Mouse (Mus musculus): ENCODE data around the gene Atoh7.
A peak's percentile ranks its signal among the peaks of the same experiment; 100 is the strongest.
"Not testable (repeated sequence)": the region's sequence is repeated elsewhere in the genome, so short reads cannot be mapped to it uniquely, and the experiment has no call there.

The Atoh7 gene

DNA sequence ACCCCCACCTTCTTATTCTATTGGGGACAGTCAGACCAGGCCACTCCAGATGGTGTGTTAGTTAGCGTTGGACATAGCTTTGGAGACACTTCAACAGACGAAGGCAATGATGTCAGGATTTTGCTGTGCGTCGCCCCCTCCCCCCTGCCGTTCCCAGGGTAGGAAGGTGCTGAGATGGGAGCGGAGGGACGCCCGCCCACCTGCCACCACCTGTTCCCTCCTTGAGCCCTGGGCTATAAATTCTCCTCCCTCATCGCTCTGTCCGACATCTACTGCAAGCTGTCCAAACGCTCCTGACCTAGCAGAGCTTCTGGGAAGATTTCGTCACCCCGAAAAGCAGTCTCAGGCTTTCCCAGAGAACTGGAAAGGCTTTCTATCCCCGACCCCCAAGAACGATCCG, at the start of gene Atoh7:
TSS of gene Atoh7 (plus strand) at position 131 of the 400 bp plus-strand sequence.
- no peak for DNase-seq (ENCODE audit: low spot score)

- DNase-seq (ENCODE audit: low spot score), result no peak
Observed at GRCm38 (mm10) chr10:63051267-63051666, 48.2 kb upstream of the Atoh7 start.

DNA sequence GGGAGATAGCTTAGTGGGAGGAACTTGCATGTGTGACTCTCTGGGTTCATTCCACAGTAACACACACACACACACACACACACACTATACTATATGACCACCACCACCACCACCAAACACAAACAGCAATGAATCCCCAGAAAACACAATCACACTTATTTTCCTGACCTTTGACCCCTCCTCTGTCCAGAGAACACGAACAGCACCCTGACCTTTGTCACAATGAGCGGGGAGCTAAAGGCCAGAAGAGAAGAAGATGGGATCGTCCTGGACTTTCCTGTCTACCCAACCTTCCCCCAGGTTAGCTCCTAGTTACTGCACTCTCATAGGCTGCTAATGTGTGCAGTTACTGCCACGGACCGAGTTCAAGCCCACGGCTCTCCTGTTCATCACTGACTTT, 47.4 kb upstream of the Atoh7 start:
- no peak for DNase-seq (ENCODE audit: low spot score)

DNA sequence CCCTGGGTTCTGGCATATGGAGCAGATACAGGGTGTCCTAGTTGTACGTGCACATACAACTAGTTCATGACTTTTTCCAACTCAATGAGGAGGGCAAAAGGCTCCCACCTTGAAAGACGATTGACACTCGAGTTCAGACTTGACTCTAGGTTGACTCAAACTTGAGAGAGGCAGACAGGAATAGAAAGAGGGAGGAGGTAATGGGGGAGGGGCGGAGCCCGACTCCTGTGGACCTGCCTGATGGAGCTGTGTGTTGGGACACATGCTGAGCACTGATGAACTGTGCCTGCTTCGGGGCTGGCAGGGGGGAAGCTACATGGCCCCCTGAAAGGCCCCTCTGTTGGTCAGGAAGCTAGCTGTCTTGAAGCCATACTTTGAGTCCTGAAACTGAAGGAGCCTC, 46.4 kb upstream of the Atoh7 start:
- no peak for DNase-seq (ENCODE audit: low spot score)

GRCm38 (mm10) chr10:63054071-63054470, 45.4 kb upstream of the Atoh7 start:
- not testable (repeated sequence) for DNase-seq (ENCODE audit: low spot score)

GRCm38 (mm10) chr10:63054586-63054985, 44.9 kb upstream of the Atoh7 start:
- DNase-seq (ENCODE audit: low spot score), result peak; percentile 22

- DNase-seq (ENCODE audit: low spot score), result peak; percentile 30
Observed at GRCm38 (mm10) chr10:63056966-63057750, 42.3 kb upstream of the Atoh7 start.

DNA sequence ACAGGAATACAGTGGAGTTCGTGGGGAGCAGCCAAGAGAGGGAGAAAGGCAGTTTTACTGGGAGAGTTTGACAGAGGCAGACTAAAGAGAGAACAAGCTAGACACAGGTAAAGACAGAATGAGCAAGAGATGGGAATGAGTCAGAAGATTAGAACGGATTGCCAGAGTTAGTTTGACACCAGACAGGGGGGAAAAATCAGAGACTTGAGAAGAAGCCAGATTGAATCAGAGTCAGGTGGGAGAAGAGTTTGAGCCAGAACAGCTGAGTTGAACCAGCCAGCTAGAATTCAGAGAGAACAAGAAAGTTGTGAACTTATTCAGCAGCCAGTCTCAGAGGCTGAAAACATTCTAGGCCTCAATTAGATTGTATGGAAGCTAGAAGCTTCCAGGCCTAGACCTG, 39.6 kb upstream of the Atoh7 start, which contains the start of gene Pbld1:
TSS of gene Pbld1 (plus strand) at position 301 of the 400 bp plus-strand sequence.
- DNase-seq (ENCODE audit: low spot score), result no peak

DNA sequence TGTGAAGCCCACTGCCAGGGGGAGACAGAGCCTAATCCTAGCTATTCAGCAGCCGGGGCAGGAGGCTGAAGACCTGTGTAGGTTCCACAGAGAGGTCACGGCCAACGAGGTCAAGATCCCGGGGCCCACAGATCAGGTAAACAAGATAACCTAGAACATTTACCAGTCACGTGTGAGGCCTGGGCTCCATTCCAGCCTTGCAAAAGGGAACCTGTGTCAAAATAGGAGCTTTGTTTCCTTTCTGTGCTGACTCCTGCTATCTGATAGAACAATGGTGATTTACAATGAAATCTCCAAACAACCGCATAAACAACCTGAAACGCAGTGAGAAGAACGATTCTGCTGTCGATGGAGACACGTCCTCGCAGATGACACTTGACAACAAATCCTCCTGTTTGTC, 39.0 kb upstream of the Atoh7 start:
- peak; percentile 33 for DNase-seq (ENCODE audit: low spot score)

DNA sequence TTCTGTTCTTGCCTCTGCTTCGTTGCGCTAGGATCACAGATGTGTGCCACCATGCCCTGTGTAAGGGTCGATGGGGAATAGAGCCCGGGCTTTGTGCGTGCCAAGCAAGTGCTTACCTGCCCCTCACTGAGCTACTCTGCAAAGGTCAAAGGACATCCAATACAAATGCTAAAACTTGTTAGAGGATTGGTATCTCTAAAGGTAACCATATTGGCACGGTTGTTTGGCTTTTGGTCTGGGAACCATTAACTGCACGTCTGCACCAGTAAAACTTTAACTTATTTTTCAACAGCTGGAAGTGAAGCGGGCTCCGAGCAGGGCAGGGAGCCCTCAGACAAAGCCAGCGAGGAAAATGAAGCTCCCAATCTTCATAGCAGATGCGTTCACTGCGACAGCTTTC, 38.2 kb upstream of the Atoh7 start:
- no peak for DNase-seq (ENCODE audit: low spot score)

DNA sequence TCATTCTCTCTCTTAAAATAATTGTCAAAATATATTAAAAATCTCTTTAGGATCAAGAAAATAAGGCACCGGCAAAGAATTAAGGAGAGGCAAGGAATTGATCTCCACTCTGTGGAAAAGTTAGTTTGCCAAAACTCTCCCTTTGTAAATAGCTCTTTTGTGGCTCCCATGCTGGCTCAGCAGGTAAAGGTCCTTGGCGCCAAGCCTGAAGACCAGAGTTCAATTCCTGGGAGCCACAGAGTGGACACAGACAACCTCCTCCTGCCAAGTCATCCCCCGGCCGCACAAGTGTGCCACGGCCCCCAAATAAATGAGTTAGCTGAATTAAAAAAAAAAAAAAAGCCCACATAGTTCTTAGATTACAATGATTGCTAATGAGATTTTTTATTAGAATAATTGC, 36.8 kb upstream of the Atoh7 start:
- no peak for DNase-seq (ENCODE audit: low spot score)

GRCm38 (mm10) chr10:63063365-63063764, 36.1 kb upstream of the Atoh7 start:
- no peak for DNase-seq (ENCODE audit: low spot score)

DNA sequence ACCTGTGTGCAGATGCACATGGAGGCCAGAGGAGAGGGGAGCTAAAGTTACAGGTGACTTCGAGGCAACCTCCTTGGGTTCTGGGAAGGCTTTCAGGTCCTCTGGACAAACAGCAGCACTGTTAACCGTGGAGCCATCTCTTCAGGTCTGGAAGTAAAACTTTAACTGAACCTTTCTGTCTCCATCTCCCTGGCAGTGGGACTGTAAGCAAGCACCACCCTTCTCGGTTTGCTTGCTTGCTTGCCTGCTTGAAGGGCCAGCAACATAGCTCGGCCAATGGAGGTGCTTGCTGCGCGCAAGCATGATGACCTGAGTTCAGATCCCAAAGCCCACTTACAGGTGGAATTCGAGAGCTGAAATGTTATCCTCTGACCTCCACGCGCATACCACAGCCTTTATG, 34.9 kb upstream of the Atoh7 start:
- no peak for DNase-seq (ENCODE audit: low spot score)

- DNase-seq (ENCODE audit: low spot score), result no peak
Observed at GRCm38 (mm10) chr10:63065561-63065960, 33.9 kb upstream of the Atoh7 start.

DNA sequence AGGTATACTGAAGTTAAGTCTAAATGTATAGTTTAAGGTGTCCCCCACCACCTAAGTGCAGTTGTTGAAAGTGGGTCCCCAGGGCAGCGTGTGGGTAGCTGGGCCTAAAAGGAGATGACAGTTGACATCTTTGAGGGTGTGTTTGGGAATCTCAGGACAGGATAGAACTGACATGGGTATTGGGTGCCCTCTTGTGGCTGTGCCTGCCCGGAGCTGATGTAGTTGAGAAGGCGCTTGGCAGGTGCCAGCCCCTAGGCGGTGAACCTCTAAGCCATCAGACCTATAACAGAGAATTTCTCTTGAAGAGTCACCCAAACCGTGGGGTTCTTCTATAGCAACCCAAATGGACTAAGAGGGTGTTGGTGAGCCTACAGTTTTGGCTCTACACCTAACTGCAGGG, 33.5 kb upstream of the Atoh7 start:
- peak; percentile 39 for DNase-seq (ENCODE audit: low spot score)

DNA sequence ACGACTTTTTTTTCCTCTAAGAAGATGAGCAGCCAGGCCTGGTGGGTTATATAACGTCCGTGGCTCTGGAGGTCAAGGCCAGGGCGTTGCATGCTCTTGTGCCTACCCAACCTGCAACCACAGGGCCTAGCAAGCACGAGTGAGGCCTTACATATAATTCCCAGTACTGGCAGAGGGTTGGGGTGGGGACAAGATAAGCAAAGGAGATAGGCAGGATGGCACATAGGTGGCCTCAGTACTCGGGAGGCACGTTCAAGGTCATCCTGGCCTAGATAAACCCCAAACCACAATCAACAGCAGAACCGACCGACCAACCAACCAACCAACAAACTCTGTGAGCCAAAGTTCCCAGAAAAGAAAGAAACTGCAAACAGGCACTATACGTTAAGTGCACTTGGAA, 13.1 kb upstream of the Atoh7 start:
- no peak for DNase-seq (ENCODE audit: low spot score)

DNA sequence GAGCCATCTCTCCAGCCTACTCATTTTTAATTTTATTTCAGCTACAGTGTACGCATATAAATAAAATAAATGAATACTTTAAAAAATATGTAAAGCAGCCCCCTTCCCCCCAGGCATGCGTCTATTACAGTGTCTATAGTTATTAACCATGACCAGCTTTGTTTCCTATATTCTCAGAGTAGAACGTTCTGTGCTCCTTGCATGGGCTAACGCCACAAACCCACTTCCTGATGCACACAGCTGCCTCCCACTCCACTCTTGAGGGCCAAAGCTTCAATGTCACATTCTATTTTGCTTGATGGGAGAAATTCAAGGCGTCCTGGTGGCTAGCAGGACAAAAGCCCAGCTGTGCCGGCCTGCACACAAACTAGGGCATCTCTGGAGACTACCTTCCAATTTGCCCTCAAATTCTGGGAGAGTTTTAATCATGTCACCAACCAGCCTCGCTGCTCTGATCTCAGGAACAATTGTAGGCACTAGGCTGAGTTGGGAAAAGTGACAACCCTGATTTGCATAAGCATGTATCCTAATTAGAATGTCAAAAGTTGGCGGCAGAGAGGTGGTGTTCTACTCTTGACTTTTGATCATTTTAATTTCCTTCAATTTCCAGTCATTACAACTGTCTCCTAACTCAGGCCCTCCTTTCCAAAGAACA, 10.2 kb upstream of the Atoh7 start:
- no peak for DNase-seq (ENCODE audit: low spot score)

GRCm38 (mm10) chr10:63089758-63090571, 9.5 kb upstream of the Atoh7 start:
- DNase-seq (ENCODE audit: low spot score), result no peak

GRCm38 (mm10) chr10:63091915-63092314, 7.5 kb upstream of the Atoh7 start:
- no peak for DNase-seq (ENCODE audit: low spot score)

DNA sequence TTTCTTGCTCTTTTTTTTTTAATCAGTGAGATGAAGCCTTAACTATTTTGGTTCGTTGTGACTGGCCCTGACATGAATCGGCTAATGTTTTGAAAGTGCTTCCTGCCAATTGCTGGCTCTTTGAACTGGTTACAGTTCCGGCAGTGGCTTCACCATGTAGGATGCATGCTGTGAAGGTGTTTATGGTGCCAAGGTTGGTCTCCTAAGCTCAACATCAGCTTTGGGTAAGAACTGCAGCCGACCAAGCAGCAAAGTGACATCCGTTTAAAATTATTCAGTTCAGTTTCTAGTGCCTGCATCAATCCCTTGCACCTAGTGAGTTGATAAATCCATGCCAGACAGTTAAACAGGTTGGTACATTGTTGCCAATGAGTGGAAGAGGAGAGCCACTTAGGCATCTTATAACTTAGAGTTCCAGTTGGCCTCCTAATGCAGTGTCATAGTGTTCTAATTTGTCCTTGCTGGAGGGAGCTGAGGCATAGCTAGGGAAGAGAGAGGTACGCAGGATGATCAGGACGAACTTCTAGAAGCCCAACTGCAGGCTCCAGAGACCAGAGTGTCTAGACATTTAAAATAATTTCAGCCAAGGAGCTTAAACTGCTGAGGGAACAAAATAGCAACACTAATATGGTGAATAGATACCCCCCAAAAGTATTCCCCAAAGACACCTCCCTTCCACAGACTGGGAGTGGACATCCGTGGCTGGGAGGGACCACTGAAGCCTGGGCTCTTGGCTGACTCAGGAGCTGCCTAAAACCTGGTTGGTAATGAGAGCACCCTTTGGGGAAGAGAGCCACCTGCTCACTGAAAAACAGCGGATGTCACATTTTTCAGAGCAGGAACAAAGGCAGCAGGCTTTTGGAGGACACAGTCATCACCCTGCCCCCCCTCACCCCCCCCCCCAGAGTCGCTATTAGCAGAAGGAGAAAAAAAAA, 6.6 kb upstream of the Atoh7 start:
- no peak for DNase-seq (ENCODE audit: low spot score)

DNA sequence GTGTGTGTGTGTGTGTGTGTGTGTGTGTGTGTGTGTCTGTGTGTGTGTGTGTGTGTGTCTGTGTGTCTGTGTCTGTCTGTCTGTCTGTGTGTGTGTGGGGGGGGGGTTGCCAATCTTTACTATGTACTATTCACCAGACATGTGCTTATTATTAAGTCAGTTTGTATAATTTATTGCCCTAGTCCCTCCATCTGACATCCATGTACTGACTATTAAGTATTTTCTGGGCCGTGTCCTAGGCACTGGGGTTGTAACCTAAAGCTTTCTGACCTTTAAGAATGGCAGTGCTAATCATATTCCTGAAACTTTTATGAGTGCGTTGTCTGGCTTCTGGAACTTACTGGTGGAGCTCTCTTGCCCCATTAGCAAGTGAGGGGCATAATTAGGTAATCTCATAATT, 2.7 kb upstream of the Atoh7 start:
- DNase-seq (ENCODE audit: low spot score), result no peak

DNA sequence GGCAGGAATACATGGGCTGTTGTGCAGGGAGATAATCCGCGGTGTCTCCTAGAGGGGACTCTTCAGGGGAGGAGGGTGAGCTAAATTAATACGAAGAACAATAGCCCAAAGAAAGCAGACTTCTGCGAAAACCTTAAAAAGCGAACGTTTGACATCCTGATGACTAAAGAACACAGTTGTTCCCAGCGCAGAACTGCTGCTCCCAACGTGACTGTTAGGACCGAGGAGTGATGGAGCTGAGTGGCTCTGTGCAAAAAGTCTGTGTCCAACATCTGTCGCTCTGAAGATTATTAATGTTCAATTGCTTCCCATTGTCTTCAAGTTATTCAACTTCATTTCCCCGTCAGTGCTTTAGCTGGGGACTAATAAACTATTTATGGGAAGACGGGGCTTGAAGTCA, 1.3 kb upstream of the Atoh7 start:
- DNase-seq (ENCODE audit: low spot score), result no peak

Measured in testis, postnatal 14 days (tissue).